Mouse (Mus musculus) right cerebral cortex, adult 18-20 months (tissue): Measurements from ENCODE around the gene Stxbp1.
A peak's percentile ranks its signal among the peaks of the same experiment; 100 is the strongest.

ENCODE experiments used
- DNase-seq: peaks from one replicate; pipeline ENCODE4 v3.0.0; 2022; ENCODE audit warnings: mixed read lengths

Stxbp1 gene

GRCm38 (mm10) chr2:32750887-32751664 lies 96.0 kb downstream of the Stxbp1 start:
- DNase-seq = no peak

DNA sequence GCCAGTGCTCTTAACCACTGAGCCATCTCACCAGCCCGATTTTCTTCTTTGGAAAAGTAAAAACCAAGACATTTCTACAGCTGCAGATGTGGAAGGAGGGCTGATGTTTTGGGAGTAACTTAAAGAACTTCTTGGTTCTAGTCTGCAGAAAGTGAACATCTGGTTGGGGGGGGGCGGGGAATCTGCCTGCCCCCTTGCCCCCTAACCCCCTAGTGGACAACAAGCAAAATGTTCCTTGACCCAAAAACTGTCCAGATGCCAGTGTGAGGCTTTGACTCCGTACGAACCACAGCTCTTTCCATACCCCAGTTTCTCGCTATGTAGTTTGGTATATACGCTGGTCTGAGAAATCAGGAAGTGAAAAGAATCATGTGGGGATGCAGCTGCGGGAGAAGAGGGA lies 96.8 kb downstream of the Stxbp1 start:
- DNase-seq = no peak

- DNase-seq = no peak
Observed at GRCm38 (mm10) chr2:32749082-32749481, 98.0 kb downstream of the Stxbp1 start.

GRCm38 (mm10) chr2:32744272-32744982 lies 102.6 kb downstream of the Stxbp1 start:
- DNase-seq = no peak

DNA sequence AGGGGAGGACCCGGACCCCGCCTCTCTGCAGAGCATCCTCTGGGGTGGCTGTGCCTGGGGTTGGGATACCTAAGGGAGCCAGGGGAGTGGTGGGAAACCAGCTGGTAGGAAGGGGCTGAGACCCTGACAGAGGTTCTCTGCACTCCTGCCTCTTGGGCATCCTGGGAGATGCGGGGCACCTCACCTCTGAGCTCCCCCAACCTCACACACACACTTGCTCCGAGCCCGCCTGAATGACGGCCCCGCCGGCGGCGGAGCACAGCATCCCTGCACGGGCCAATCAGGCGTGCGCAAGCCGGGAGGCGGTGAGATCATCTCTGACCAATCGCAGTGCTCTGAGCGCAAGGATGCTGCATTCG lies 104.9 kb downstream of the Stxbp1 start:
- DNase-seq = peak; percentile 93

- peak; percentile 63 for DNase-seq
Observed at GRCm38 (mm10) chr2:32741273-32742172, 105.5 kb downstream of the Stxbp1 start.

DNA sequence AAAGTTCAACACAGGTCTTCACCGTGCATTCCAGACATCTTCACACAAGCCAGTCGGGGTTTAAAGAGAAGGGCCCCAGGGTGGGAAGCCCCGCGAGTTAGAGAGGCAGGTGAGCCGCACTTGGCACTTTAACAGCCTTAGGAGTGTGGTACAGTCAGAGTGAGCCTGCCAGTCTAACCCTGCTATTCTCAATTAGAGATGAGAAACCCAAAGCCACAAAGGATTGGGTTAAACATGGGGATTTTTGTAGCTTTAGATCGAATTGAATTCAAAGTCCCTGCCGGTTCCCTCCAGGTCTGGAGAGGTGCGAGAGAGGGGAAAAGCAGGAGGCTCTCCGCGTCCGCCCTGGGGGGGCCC lies 106.2 kb downstream of the Stxbp1 start, which contains the start of gene 6330409D20Rik:
Gene 6330409D20Rik, minus strand, starts transcription at position 101 of the 357 bp plus-strand sequence.
- DNase-seq = no peak

DNA sequence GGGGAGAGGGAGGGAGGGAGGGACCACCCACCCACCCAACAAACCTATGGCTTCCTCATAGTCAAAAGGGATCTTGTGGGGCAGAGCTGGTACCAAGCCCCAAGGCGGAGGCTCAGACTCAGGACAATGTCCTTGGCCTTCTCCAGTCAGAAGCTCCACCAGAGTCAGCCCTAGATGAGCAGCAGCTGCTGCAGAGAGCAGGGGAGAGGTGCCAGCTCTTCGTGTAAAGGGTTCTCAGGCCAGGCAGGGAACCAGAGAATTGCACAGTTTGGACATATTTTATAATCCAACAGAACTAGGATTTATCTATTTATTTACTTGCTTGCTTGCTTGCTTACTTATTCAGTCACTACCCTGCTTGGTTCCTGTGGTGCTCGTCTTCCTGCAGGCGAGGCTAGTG lies 107.7 kb downstream of the Stxbp1 start:
- no peak for DNase-seq
